Mouse (Mus musculus): ENCODE results near the gene Dscaml1. TPM values are rescaled to one million over a fixed set of nuclear protein-coding genes. Genes with fewer than 3 reads are reported as not detected.

Dscaml1 gene
- polyA plus RNA-seq, 1 experiment = 0.80 TPM

- H3K27me3 ChIP-seq (replicated peaks; ENCODE audit: control insufficient read depth, insufficient read depth, low read length) = no peaks in the 10 kb centered on the region
- DNase-seq = no peak
- TF ChIP-seq POLR2A (IDR thresholded peaks at IDR 0.05; ENCODE audit: low read depth, low read length) = no peak
- no peak for TF ChIP-seq CTCF (conservative IDR thresholded peaks at IDR 0.05; ENCODE audit: insufficient read depth, insufficient read length, low read depth, low read length)
- WGBS = 64% methylated on average over 14 of the region's 14 CpGs
- no peaks in the 10 kb centered on the region for H3K36me3 ChIP-seq (ENCODE audit: control insufficient read depth, insufficient read depth, low read length)
- no peak overlapping the region for H3K27ac ChIP-seq (ENCODE audit: insufficient read depth, low read depth, low read length)
- H3K4me3 ChIP-seq (ENCODE audit: insufficient read depth, low read depth, low read length) = no peak overlapping the region
- H3K4me1 ChIP-seq (ENCODE audit: control insufficient read depth, insufficient read depth, low read length) = no peaks in the 10 kb centered on the region
Measured at GRCm38 (mm10) chr9:45501963-45502641, 75.7 kb downstream of the Dscaml1 start.

GRCm38 (mm10) chr9:45504977-45505376 is 78.5 kb downstream of the Dscaml1 start:
- no peaks in the 10 kb centered on the region for H3K36me3 ChIP-seq (ENCODE audit: control insufficient read depth, insufficient read depth, low read length)
- peak; percentile 8 for DNase-seq
- TF ChIP-seq POLR2A (IDR thresholded peaks at IDR 0.05; ENCODE audit: low read depth, low read length) (no peak), CTCF (conservative IDR thresholded peaks at IDR 0.05; ENCODE audit: insufficient read depth, insufficient read length, low read depth, low read length) (no peak)
- WGBS = 36% methylated on average over 5 of the region's 5 CpGs
- H3K27me3 ChIP-seq (replicated peaks; ENCODE audit: control insufficient read depth, insufficient read depth, low read length) = no peaks in the 10 kb centered on the region
- H3K4me1 ChIP-seq (ENCODE audit: control insufficient read depth, insufficient read depth, low read length) = no peaks in the 10 kb centered on the region
- no peak overlapping the region for H3K27ac ChIP-seq (ENCODE audit: insufficient read depth, low read depth, low read length)
- H3K4me3 ChIP-seq (ENCODE audit: insufficient read depth, low read depth, low read length) = no peak overlapping the region

- Histone ChIP-seq H3K27ac (ENCODE audit: insufficient read depth, low read depth, low read length) (no peak overlapping the region), H3K36me3 (ENCODE audit: control insufficient read depth, insufficient read depth, low read length) (no peaks in the 10 kb centered on the region), H3K4me3 (ENCODE audit: insufficient read depth, low read depth, low read length) (no peak overlapping the region), H3K27me3 (replicated peaks; ENCODE audit: control insufficient read depth, insufficient read depth, low read length) (no peaks in the 10 kb centered on the region), H3K4me1 (ENCODE audit: control insufficient read depth, insufficient read depth, low read length) (no peaks in the 10 kb centered on the region)
- WGBS = 45% methylated on average over 4 of the region's 4 CpGs
- DNase-seq = no peak
- TF ChIP-seq CTCF (conservative IDR thresholded peaks at IDR 0.05; ENCODE audit: insufficient read depth, insufficient read length, low read depth, low read length) (no peak), POLR2A (IDR thresholded peaks at IDR 0.05; ENCODE audit: low read depth, low read length) (no peak)
Measured at GRCm38 (mm10) chr9:45505487-45505939, 79.1 kb downstream of the Dscaml1 start.

- TF ChIP-seq CTCF (conservative IDR thresholded peaks at IDR 0.05; ENCODE audit: insufficient read depth, insufficient read length, low read depth, low read length) (no peak), POLR2A (IDR thresholded peaks at IDR 0.05; ENCODE audit: low read depth, low read length) (no peak)
- WGBS = 35% methylated on average over 9 of the region's 9 CpGs
Measured at GRCm38 (mm10) chr9:45507482-45507881, 81.1 kb downstream of the Dscaml1 start.

GRCm38 (mm10) chr9:45510806-45511546 is 84.5 kb downstream of the Dscaml1 start:
- 88% methylated on average over 10 of the region's 10 CpGs for WGBS
- Histone ChIP-seq H3K4me1 (ENCODE audit: control insufficient read depth, insufficient read depth, low read length) (no peaks in the 10 kb centered on the region), H3K27ac (ENCODE audit: insufficient read depth, low read depth, low read length) (no peak overlapping the region), H3K27me3 (replicated peaks; ENCODE audit: control insufficient read depth, insufficient read depth, low read length) (no peaks in the 10 kb centered on the region), H3K4me3 (ENCODE audit: insufficient read depth, low read depth, low read length) (no peak overlapping the region), H3K36me3 (ENCODE audit: control insufficient read depth, insufficient read depth, low read length) (no peaks in the 10 kb centered on the region)
- no peak for DNase-seq
- TF ChIP-seq CTCF (conservative IDR thresholded peaks at IDR 0.05; ENCODE audit: insufficient read depth, insufficient read length, low read depth, low read length) (no peak), POLR2A (IDR thresholded peaks at IDR 0.05; ENCODE audit: low read depth, low read length) (no peak)

More at GRCm38 (mm10) chr9:45507482-45507881, 81.1 kb downstream of the Dscaml1 start:
- H3K4me3 ChIP-seq (ENCODE audit: insufficient read depth, low read depth, low read length) = no peak overlapping the region
- no peak overlapping the region for H3K27ac ChIP-seq (ENCODE audit: insufficient read depth, low read depth, low read length)
- H3K27me3 ChIP-seq (replicated peaks; ENCODE audit: control insufficient read depth, insufficient read depth, low read length) = no peaks in the 10 kb centered on the region
- DNase-seq = peak; percentile 31
- no peaks in the 10 kb centered on the region for H3K36me3 ChIP-seq (ENCODE audit: control insufficient read depth, insufficient read depth, low read length)
- H3K4me1 ChIP-seq (ENCODE audit: control insufficient read depth, insufficient read depth, low read length) = no peaks in the 10 kb centered on the region

- no peaks in the 10 kb centered on the region for H3K36me3 ChIP-seq (ENCODE audit: control insufficient read depth, insufficient read depth, low read length)
- no peaks in the 10 kb centered on the region for H3K4me1 ChIP-seq (ENCODE audit: control insufficient read depth, insufficient read depth, low read length)
- 84% methylated on average over 11 of the region's 11 CpGs for WGBS
- no peak for DNase-seq
- no peak for TF ChIP-seq POLR2A (IDR thresholded peaks at IDR 0.05; ENCODE audit: low read depth, low read length)
- no peak for TF ChIP-seq CTCF (conservative IDR thresholded peaks at IDR 0.05; ENCODE audit: insufficient read depth, insufficient read length, low read depth, low read length)
- H3K27me3 ChIP-seq (replicated peaks; ENCODE audit: control insufficient read depth, insufficient read depth, low read length) = no peaks in the 10 kb centered on the region
- H3K4me3 ChIP-seq (ENCODE audit: insufficient read depth, low read depth, low read length) = no peak overlapping the region
- H3K27ac ChIP-seq (ENCODE audit: insufficient read depth, low read depth, low read length) = no peak overlapping the region
Measured at GRCm38 (mm10) chr9:45517993-45518705, 91.7 kb downstream of the Dscaml1 start.

GRCm38 (mm10) chr9:45519841-45520240 is 93.4 kb downstream of the Dscaml1 start:
- WGBS = 54% methylated on average over 6 of the region's 6 CpGs
- DNase-seq = no peak
- H3K4me1 ChIP-seq (ENCODE audit: control insufficient read depth, insufficient read depth, low read length) = no peaks in the 10 kb centered on the region
- no peak overlapping the region for H3K4me3 ChIP-seq (ENCODE audit: insufficient read depth, low read depth, low read length)
- no peak for TF ChIP-seq POLR2A (IDR thresholded peaks at IDR 0.05; ENCODE audit: low read depth, low read length)
- no peak overlapping the region for H3K27ac ChIP-seq (ENCODE audit: insufficient read depth, low read depth, low read length)
- H3K27me3 ChIP-seq (replicated peaks; ENCODE audit: control insufficient read depth, insufficient read depth, low read length) = no peaks in the 10 kb centered on the region
- H3K36me3 ChIP-seq (ENCODE audit: control insufficient read depth, insufficient read depth, low read length) = no peaks in the 10 kb centered on the region

All from kidney, adult 2 months (tissue).